Comparison of ENCODE assay signal across 28 mouse cellular contexts in the genomic region with DNA sequence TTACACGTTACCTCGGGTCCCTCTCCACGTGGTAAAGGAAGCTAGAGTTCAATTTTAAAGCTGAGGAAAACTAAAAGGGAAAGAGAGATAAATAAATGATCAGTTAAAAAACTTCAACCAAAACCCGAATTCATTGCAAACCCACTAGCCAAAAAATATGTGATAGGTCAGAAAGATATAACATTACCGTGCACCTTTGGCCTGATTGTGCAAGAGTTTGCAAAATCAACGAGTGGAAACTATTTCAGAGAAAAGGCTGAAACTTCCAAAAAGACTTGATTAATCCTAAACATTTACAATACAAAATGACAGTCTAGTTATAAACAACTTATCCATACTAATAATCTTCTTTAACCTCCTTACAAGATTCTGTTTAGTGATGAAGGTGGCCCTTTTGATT. TPM values are rescaled to one million over a fixed set of nuclear protein-coding genes. Genes with fewer than 3 reads are reported as not detected.
A peak's percentile ranks its signal among the peaks of the same experiment; 100 is the strongest.
DNase-seq lines count a peak whose midpoint lies in the region; ATAC-seq and TF ChIP-seq lines count a peak whose summit lies in the region.
"Had no signal": no experiment of that assay in that cellular context is flagged by ENCODE, and none has a peak within 500 bp of the region (broad histone marks: within the 10 kb centered on the region; RNA-seq: fewer than 3 reads in every experiment).

No protein-coding gene starts in this region.

- no peak overlapping the region for H3K4me3 ChIP-seq in liver, embryonic 15.5 days (replicated peaks)
- H3K4me3 ChIP-seq in liver, embryonic 12.5 days = no peak overlapping the region
- no peak overlapping the region for H3K4me3 ChIP-seq in brown adipose tissue, adult 24 weeks (ENCODE audit: insufficient read depth, low read depth, low read length)
- H3K4me3 ChIP-seq in intestine, postnatal 0 days (ENCODE audit: low read depth, low read length) = no peak overlapping the region
- H3K4me3 ChIP-seq: embryonic facial prominence, embryonic 10.5 days; embryonic facial prominence, embryonic 13.5 days; forebrain, embryonic 12.5 days; heart, embryonic 12.5 days; heart, embryonic 15.5 days had no signal

- peaks cover 56% of the 10 kb centered on the region for H3K27me3 ChIP-seq in liver, embryonic 15.5 days
- peaks cover 59% of the 10 kb centered on the region for H3K27me3 ChIP-seq in liver, embryonic 12.5 days (replicated peaks)
- peaks cover 51% of the 10 kb centered on the region for H3K27me3 ChIP-seq in intestine, postnatal 0 days (replicated peaks; ENCODE audit: control insufficient read depth, insufficient read depth, low read length)
- H3K27me3 ChIP-seq: CH12.LX had no signal

- H3K36me3 ChIP-seq in liver, embryonic 15.5 days (replicated peaks) = no peaks in the 10 kb centered on the region
- no peaks in the 10 kb centered on the region for H3K36me3 ChIP-seq in liver, embryonic 12.5 days
- no peaks in the 10 kb centered on the region for H3K36me3 ChIP-seq in intestine, postnatal 0 days (ENCODE audit: control insufficient read depth, insufficient read depth)
- H3K36me3 ChIP-seq: embryonic facial prominence, embryonic 10.5 days; embryonic facial prominence, embryonic 13.5 days; forebrain, embryonic 12.5 days; forebrain, embryonic 15.5 days; G1E; heart, embryonic 12.5 days; heart, embryonic 15.5 days; hindbrain, embryonic 10.5 days; hindbrain, embryonic 13.5 days had no signal

- 39% methylated on average over 6 of the region's 6 CpGs for WGBS in liver, embryonic 15.5 days (ENCODE audit: insufficient replicate concordance)
- 48% methylated on average over 6 of the region's 6 CpGs for WGBS in liver, embryonic 12.5 days (ENCODE audit: insufficient replicate concordance)
- 60% methylated on average over 6 of the region's 6 CpGs for WGBS in intestine, postnatal 0 days

- no peaks in the 10 kb centered on the region for H3K9me3 ChIP-seq in liver, embryonic 15.5 days (replicated peaks)
- no peaks in the 10 kb centered on the region for H3K9me3 ChIP-seq in liver, embryonic 12.5 days (replicated peaks)
- H3K9me3 ChIP-seq in intestine, postnatal 0 days (ENCODE audit: control insufficient read depth) = no peaks in the 10 kb centered on the region
- H3K9me3 ChIP-seq: embryonic facial prominence, embryonic 10.5 days; embryonic facial prominence, embryonic 13.5 days; forebrain, embryonic 12.5 days; forebrain, embryonic 15.5 days; heart, embryonic 12.5 days; heart, embryonic 15.5 days; hindbrain, embryonic 10.5 days; hindbrain, embryonic 13.5 days had no signal

- no peak overlapping the region for H3K9ac ChIP-seq in liver, embryonic 15.5 days
- H3K9ac ChIP-seq in liver, embryonic 12.5 days = no peak overlapping the region
- no peak overlapping the region for H3K9ac ChIP-seq in intestine, postnatal 0 days (ENCODE audit: low read depth, low read length)
- H3K9ac ChIP-seq: embryonic facial prominence, embryonic 13.5 days; forebrain, embryonic 12.5 days; forebrain, embryonic 15.5 days; heart, embryonic 12.5 days; heart, embryonic 15.5 days; hindbrain, embryonic 13.5 days had no signal

- H3K27ac ChIP-seq in liver, embryonic 15.5 days (replicated peaks) = peak overlapping the region; percentile 90; the same call in 1 of the 2 replicates
- no peak overlapping the region for H3K27ac ChIP-seq in liver, embryonic 12.5 days
- peak overlapping the region; percentile 99 for H3K27ac ChIP-seq in brown adipose tissue, adult 24 weeks (replicated peaks; ENCODE audit: low read depth, low read length)
- H3K27ac ChIP-seq in intestine, postnatal 0 days (ENCODE audit: low read depth, low read length) = no peak overlapping the region
- H3K27ac ChIP-seq: embryonic facial prominence, embryonic 10.5 days; embryonic facial prominence, embryonic 13.5 days; forebrain, embryonic 12.5 days; forebrain, embryonic 15.5 days; heart, embryonic 15.5 days; hindbrain, embryonic 10.5 days; hindbrain, embryonic 13.5 days had no signal

- no peak overlapping the region for H3K4me2 ChIP-seq in liver, embryonic 15.5 days
- H3K4me2 ChIP-seq in liver, embryonic 12.5 days = no peak overlapping the region
- no peak overlapping the region for H3K4me2 ChIP-seq in intestine, postnatal 0 days (replicated peaks; ENCODE audit: low read depth)
- H3K4me2 ChIP-seq: embryonic facial prominence, embryonic 13.5 days; forebrain, embryonic 12.5 days; heart, embryonic 12.5 days had no signal

- peaks cover 82% of the 10 kb centered on the region for H3K4me1 ChIP-seq in liver, embryonic 15.5 days (replicated peaks)
- peaks cover 75% of the 10 kb centered on the region for H3K4me1 ChIP-seq in liver, embryonic 12.5 days
- H3K4me1 ChIP-seq in brown adipose tissue, adult 24 weeks (ENCODE audit: control insufficient read depth, insufficient read depth, insufficient read length, low read length) = peaks cover 8% of the 10 kb centered on the region; the same call in 1 of the 2 replicates
- H3K4me1 ChIP-seq in intestine, postnatal 0 days (replicated peaks; ENCODE audit: control insufficient read depth, insufficient read depth, low read length) = no peaks in the 10 kb centered on the region

- TF ChIP-seq CTCF in intestine, postnatal 0 days (IDR thresholded peaks at IDR 0.05; ENCODE audit: low read depth) = no peak

- ATAC-seq in liver, embryonic 15.5 days (ENCODE audit: insufficient read depth) = no peak
- ATAC-seq in liver, embryonic 12.5 days = no peak
- no peak for ATAC-seq in intestine, postnatal 0 days
- ATAC-seq: forebrain, embryonic 15.5 days; hindbrain, embryonic 16.5 days had no signal

- DNase-seq in adrenal gland, postnatal 10 days = peak; percentile 22
- DNase-seq in adrenal gland, adult 8-10 months = no peak
- DNase-seq in left cerebral cortex, adult 18-20 months (ENCODE audit: low spot score in 2 of 2) = no peak
- DNase-seq: adrenal gland, adult 2 months; adrenal gland, postnatal 36 days; cerebellum, adult 11 months; cerebellum, adult 2 months; cerebellum, adult 9-11 months; cerebellum, postnatal 25 days; gastrocnemius, postnatal 25 days; heart, adult 18-20 months; heart, postnatal 10 days; heart, postnatal 36 days had no signal

RNA-seq across cellular contexts. Expression of a gene that starts 1.7 kb away (rescaled TPM):
- 10 to 100 TPM; 21.5 to 27.4 TPM for total RNA-seq in adrenal gland, postnatal 10 days (2021)
- 1 to 10 TPM; 1.8 to 7.8 (median 5.6) TPM for total RNA-seq in adrenal gland, adult 8-10 months (2022)
- polyA plus RNA-seq in liver, embryonic 15.5 days (2015; fragmentation: Nextera tagmentation; extraction: Ambion mirVana) = 13.3 and 14.9 TPM in 2 replicates
- 14.2 and 14.3 TPM in 2 replicates for polyA plus RNA-seq in liver, embryonic 12.5 days (2016; fragmentation: Nextera tagmentation; extraction: Ambion mirVana)
- polyA plus RNA-seq in brown adipose tissue, adult 24 weeks (2012; ENCODE audit: insufficient read depth, insufficient read length, missing spikeins) = 26.8 and 39.3 TPM in 2 replicates
- polyA plus RNA-seq in intestine, postnatal 0 days (2015; fragmentation: Nextera tagmentation; extraction: Ambion mirVana) = 22.1 and 23.2 TPM in 2 replicates
- 10 to 100 TPM; 31.8 to 32.1 TPM for total RNA-seq in left cerebral cortex, adult 18-20 months (2021)
- total RNA-seq: CH12.LX had no signal
- polyA plus RNA-seq: G1E had no signal

RNA-seq across cellular contexts. Expression of a gene that starts 45.9 kb away (rescaled TPM):
- total RNA-seq in adrenal gland, postnatal 10 days (2021) = 10 to 100 TPM; 56.7 to 69.2 TPM
- 10 to 100 TPM; 49.6 to 66.1 (median 61.3) TPM for total RNA-seq in adrenal gland, adult 8-10 months (2022)
- polyA plus RNA-seq in liver, embryonic 15.5 days (2015; fragmentation: Nextera tagmentation; extraction: Ambion mirVana) = 43.5 and 52.1 TPM in 2 replicates
- 95.2 and 98.9 TPM in 2 replicates for polyA plus RNA-seq in liver, embryonic 12.5 days (2016; fragmentation: Nextera tagmentation; extraction: Ambion mirVana)
- 29.8 and 33.4 TPM in 2 replicates for polyA plus RNA-seq in brown adipose tissue, adult 24 weeks (2012; ENCODE audit: insufficient read depth, insufficient read length, missing spikeins)
- polyA plus RNA-seq in intestine, postnatal 0 days (2015; fragmentation: Nextera tagmentation; extraction: Ambion mirVana) = 97.5 and 112 TPM in 2 replicates
- 10 to 100 TPM; 59.8 to 61.0 TPM for total RNA-seq in left cerebral cortex, adult 18-20 months (2021)

Comparison
In these comparisons a context has a peak if more than half of its experiments do, and no peak if none do; other contexts are left out.
1. H3K27ac ChIP-seq: peak in liver, embryonic 15.5 days (single experiment) and brown adipose tissue, adult 24 weeks (single experiment); none in liver, embryonic 12.5 days (single experiment) and intestine, postnatal 0 days (single experiment).